Mouse (Mus musculus) midbrain, embryonic 13.5 days (tissue): Measurements from ENCODE around the gene Rsph9. TPM values are rescaled to one million over a fixed set of nuclear protein-coding genes. Genes with fewer than 3 reads are reported as not detected.

Experiments used
- ATAC-seq: fragments of 200-750 bp; cut with Nextera tagmentation; 2 replicates; pipeline ENCODE4 v1.8.0; 2017; ENCODE audit warnings: mild to moderate bottlenecking, moderate TSS enrichment, moderate library complexity
- H3K27ac ChIP-seq: fragments of 300-500 bp; sonication (generic); 2 replicates; pipeline ENCODE4 v1.5.1; 2015; ENCODE audit warnings: inconsistent platforms, mild to moderate bottlenecking, moderate library complexity
- H3K27me3 ChIP-seq: fragments of 300-500 bp; sonication (generic); 2 replicates; pipeline ENCODE4 v1.6.1; 2015; ENCODE audit warnings: mild to moderate bottlenecking, inconsistent platforms
- H3K36me3 ChIP-seq: fragments of 300-500 bp; sonication (generic); 2 replicates; pipeline ENCODE4 v1.6.1; 2015; ENCODE audit warnings: mild to moderate bottlenecking, inconsistent platforms
- H3K4me1 ChIP-seq: fragments of 300-500 bp; sonication (generic); replicated peaks from 2 replicates; pipeline ENCODE4 v1.6.1; 2015; ENCODE audit warnings: inconsistent platforms
- H3K4me2 ChIP-seq: fragments of 300-500 bp; sonication (generic); replicated peaks from 2 replicates; pipeline ENCODE4 v1.6.1; 2015; ENCODE audit warnings: moderate library complexity, mild to moderate bottlenecking, inconsistent platforms
- H3K4me3 ChIP-seq: fragments of 300-500 bp; sonication (generic); replicated peaks from 2 replicates; pipeline ENCODE4 v1.5.1; 2015; ENCODE audit warnings: mild to moderate bottlenecking, inconsistent platforms
- H3K9ac ChIP-seq: fragments of 300-500 bp; sonication (generic); replicated peaks from 2 replicates; pipeline ENCODE4 v1.6.1; 2015; ENCODE audit warnings: mild to moderate bottlenecking, inconsistent platforms
- H3K9me3 ChIP-seq: fragments of 300-500 bp; sonication (generic); 2 replicates; pipeline ENCODE4 v1.6.1; 2016; ENCODE audit warnings: mild to moderate bottlenecking, inconsistent platforms
- WGBS: fragments of 180-500 bp; shearing (Covaris S2); methylation state at CpG from one replicate; pipeline ENCODE4 v1.1.7; 2015; 5-methylcytosine and 5-hydroxymethylcytosine counted together
- polyA plus RNA-seq: library from polyadenylated mRNA; unstranded; fragments of >200 nt; fragmentation: Nextera tagmentation; extraction: Ambion mirVana; gene quantifications from 2 replicates; pipeline ENCODE4 v1.2.1, GENCODE M21; 2015

Gene Rsph9
- polyA plus RNA-seq, result 25.5 and 26.9 TPM in 2 replicates

DNA sequence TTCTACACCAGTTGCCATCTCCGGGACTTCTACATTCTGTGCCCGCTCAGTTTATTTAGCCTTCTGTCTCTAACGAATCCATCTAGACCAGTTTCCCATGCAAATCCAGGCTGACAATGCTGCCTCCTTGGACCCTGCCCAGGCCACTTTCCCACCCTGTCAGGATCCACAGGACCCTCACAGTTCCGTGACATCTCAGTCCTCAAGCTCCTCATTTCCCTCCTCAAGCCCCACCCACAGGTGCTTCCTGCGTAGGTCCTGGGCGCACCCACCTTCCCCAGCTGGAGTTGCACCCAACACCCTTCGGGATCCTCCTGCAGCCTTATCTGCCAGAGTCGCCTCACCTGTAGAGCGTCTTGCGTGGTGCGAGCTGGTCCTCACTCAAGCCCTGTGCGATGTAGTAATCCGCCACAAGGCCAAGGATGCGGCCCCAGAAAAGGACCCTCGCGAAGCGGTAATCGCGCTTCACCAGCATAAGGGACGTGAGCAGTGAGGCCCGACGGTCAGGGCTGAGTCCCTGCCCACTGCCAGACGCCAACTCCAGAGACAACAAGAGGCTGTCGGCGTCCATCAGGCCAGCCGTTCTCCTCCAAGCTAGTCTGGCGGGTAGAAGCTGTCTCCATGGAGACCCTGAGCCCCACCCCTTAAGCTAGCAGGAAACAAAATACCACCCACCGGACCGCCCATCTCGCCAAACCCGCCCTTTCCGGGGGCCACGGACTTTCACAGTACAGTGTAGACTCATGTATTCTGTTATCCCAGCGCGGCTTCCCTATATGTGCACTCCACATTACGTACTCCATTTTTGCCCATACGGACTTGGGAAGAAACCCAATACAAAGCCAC is at the start of gene Rsph9:
Rsph9 (minus strand) TSS at position 639 of the 846 bp plus-strand sequence.
- Histone ChIP-seq H3K9ac (peak within 1 kb of the TSS; percentile 66), H3K4me1 (peaks cover 15% of the 10 kb centered on the region), H3K9me3 (no peaks in the 10 kb centered on the region), H3K36me3 (peaks cover 31% of the 10 kb centered on the region), H3K4me3 (peak within 1 kb of the TSS; percentile 48), H3K27me3 (no peaks in the 10 kb centered on the region), H3K27ac (no peak within 1 kb of the TSS), H3K4me2 (peak within 1 kb of the TSS; percentile 69)
- 5% methylated on average over 37 of the region's 37 CpGs for WGBS
- peak; percentile 94 for ATAC-seq

DNA sequence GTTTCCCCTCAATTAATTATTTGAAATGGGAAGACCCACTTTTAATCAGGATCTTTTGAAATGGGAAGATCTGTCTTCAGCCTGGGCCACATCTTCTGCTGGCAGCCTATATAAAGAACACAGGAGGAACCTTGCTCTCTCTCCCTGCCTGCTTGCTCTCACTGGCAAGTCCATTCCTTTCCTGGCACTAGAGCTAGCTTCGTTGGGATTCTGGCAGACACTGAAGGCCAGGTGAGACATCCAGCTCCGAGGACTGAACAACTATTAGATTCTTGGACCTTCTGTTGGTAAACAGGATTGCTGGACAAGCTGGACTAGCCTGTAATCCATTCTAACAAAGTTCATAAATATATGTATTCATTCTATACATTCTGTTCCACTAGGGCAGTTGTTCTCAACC is 44.8 kb upstream of the Rsph9 start:
- Histone ChIP-seq H3K9me3 (no peaks in the 10 kb centered on the region), H3K4me3 (no peak overlapping the region), H3K4me2 (no peak overlapping the region), H3K9ac (no peak overlapping the region), H3K4me1 (no peaks in the 10 kb centered on the region), H3K27ac (no peak overlapping the region), H3K36me3 (peaks cover 90% of the 10 kb centered on the region), H3K27me3 (no peaks in the 10 kb centered on the region)
- 97% methylated on average over 2 of the region's 2 CpGs for WGBS
- ATAC-seq, result no peak

DNA sequence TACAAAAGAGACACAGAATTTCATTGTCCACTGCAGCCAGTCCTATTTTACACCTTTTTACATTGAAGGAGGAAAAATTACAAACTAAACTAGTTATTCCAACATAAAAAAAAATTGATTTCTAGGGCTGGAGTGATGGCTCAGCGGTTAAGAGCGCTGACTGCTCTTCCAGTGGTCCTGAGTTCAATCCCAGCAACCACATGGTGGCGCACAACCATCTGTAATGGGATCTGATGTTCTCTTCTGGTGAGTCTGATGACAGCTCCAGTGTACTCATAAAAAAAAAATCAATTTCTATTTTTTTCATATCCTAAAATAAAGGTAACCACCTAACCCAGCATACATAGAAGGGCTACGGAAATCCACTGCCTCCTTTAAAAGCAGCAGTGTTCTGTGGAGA is 38.3 kb upstream of the Rsph9 start:
- Histone ChIP-seq H3K9ac (no peak overlapping the region), H3K36me3 (peaks cover 91% of the 10 kb centered on the region), H3K4me2 (no peak overlapping the region), H3K9me3 (no peaks in the 10 kb centered on the region), H3K27ac (no peak overlapping the region), H3K27me3 (no peaks in the 10 kb centered on the region), H3K4me1 (no peaks in the 10 kb centered on the region), H3K4me3 (no peak overlapping the region)
- no peak for ATAC-seq
- WGBS, result 87% methylated on average over 4 of the region's 4 CpGs

DNA sequence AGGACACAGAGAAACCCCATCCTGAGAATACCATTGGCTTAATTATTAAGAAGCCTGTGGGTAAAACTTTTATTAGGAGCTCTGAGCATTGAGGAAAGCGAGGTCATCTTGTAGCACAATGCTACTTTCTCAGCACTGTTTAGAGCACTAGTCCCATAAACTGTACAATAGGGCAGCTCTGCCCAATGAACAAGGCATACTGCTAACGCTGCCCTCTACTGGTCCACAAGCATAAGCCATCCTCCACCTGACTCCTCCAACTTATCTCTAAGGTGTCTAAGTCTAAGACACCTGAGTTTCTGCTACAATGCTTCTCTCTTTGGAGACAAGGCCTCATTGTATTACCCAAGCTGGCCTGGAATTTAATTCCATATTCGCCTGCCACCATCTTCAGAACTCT is 26.5 kb upstream of the Rsph9 start:
- Histone ChIP-seq H3K27me3 (no peaks in the 10 kb centered on the region), H3K27ac (no peak overlapping the region), H3K9ac (no peak overlapping the region), H3K4me1 (no peaks in the 10 kb centered on the region), H3K9me3 (no peaks in the 10 kb centered on the region), H3K4me2 (no peak overlapping the region), H3K36me3 (peaks cover 82% of the 10 kb centered on the region), H3K4me3 (no peak overlapping the region)
- ATAC-seq, result no peak
- WGBS, result 77% methylated on average over 3 of the region's 3 CpGs

DNA sequence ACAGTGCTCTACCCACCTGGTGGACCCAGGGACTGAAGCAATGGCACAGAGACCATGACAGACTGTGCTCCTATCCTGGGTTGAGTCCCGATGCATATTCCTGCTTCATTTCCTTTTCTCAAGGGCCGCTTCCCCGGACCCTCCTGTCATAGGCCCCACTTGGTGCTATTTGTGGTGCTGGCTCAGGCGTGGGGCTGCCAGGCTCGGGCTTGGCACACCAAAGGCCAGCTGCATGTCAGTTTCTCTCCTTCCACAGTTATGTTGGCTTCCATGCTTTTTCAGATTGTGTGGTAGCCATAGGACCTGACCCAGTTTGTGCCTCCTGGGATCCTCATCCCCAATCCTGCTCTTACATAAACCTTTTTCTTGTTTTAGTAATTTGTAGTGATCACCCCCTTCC is 24.8 kb upstream of the Rsph9 start:
- ATAC-seq, result no peak
- Histone ChIP-seq H3K36me3 (peaks cover 93% of the 10 kb centered on the region), H3K27ac (no peak overlapping the region), H3K4me1 (no peaks in the 10 kb centered on the region), H3K9me3 (no peaks in the 10 kb centered on the region), H3K27me3 (no peaks in the 10 kb centered on the region), H3K9ac (no peak overlapping the region), H3K4me2 (no peak overlapping the region), H3K4me3 (no peak overlapping the region)
- WGBS, result 89% methylated on average over 5 of the region's 5 CpGs

DNA sequence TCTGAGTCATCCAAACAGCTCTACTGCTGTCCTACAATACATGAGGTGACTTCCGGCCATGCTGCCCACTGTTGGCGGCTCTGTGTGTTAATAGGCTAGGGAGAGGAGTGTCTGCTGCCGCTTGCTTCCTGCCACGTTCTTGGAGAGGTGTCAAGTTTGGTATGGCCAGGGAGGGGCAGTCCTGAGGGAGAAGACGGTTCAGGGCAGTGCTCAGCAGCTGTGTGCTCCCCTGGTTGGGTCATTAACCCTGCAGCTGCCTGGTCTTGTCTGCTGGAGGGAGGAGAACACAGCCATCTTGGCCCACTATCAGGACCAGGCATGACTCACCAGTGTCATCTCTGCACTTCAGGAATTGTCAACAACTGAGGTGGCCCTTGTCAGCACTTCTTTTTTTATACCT is 24.3 kb upstream of the Rsph9 start:
- no peak; the same call in 1 of the 2 replicates for ATAC-seq
- Histone ChIP-seq H3K27me3 (no peaks in the 10 kb centered on the region), H3K27ac (no peak overlapping the region)

DNA sequence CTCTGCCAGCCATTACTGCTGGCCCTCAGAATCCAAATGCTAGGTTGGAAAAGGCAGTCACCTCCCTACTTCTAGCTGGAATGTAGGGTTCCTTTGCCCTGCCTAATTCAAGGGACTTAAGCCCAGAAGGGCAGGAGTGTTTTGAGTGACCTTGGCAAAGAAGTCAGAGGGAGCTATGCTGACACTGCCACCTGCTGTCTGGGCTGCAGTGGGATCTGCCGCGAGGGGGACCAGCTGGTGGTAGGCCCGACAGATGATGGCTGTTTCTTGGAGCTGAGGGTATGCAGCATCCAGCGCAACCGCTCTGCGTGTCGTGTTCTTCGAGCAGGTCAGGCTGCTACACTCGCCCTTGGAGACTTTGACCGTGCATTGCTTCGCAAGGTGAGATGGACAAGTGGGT is 23.0 kb upstream of the Rsph9 start:
- H3K27ac ChIP-seq, result no peak overlapping the region
- no peak overlapping the region for H3K4me2 ChIP-seq
- H3K36me3 ChIP-seq, result peaks cover 81% of the 10 kb centered on the region

More for the DNA sequence above, 24.3 kb upstream of the Rsph9 start:
- no peak overlapping the region for H3K4me2 ChIP-seq
- H3K4me1 ChIP-seq, result peaks cover under 1% of the 10 kb centered on the region; the same call in 1 of the 2 replicates
- H3K36me3 ChIP-seq, result peaks cover 94% of the 10 kb centered on the region
- H3K9ac ChIP-seq, result no peak overlapping the region
- no peak overlapping the region for H3K4me3 ChIP-seq
- 66% methylated on average over 5 of the region's 5 CpGs for WGBS
- H3K9me3 ChIP-seq, result no peaks in the 10 kb centered on the region

DNA sequence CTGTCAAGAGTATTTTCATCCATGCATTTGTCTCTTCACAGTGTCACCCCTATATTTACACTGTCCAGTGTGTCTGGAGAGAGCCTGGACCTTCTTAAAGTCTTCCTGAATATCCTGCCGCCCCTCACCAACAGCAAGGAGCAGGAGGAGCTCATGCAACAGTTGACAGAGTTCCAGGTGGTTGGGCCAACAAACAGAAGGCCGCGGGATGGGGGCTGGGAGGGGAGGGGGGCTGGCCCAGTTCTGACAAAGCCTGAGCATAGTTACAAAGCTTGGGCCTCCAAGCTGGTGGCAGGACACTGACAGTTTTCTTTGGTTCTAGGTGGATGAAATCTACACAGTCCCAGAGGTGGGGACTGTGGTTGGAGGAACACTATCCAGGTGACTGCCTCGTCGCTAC is 22.3 kb upstream of the Rsph9 start:
- Histone ChIP-seq H3K9ac (no peak overlapping the region), H3K4me1 (peaks cover 20% of the 10 kb centered on the region), H3K4me3 (no peak overlapping the region), H3K27ac (no peak overlapping the region), H3K4me2 (no peak overlapping the region), H3K36me3 (peaks cover 76% of the 10 kb centered on the region), H3K27me3 (no peaks in the 10 kb centered on the region), H3K9me3 (no peaks in the 10 kb centered on the region)
- ATAC-seq, result no peak
- 89% methylated on average over 5 of the region's 5 CpGs for WGBS

More for the DNA sequence above, 23.0 kb upstream of the Rsph9 start:
- 89% methylated on average over 11 of the region's 11 CpGs for WGBS
- no peak for ATAC-seq
- Histone ChIP-seq H3K9ac (no peak overlapping the region), H3K4me1 (peaks cover 14% of the 10 kb centered on the region), H3K9me3 (no peaks in the 10 kb centered on the region), H3K27me3 (no peaks in the 10 kb centered on the region), H3K4me3 (no peak overlapping the region)

DNA sequence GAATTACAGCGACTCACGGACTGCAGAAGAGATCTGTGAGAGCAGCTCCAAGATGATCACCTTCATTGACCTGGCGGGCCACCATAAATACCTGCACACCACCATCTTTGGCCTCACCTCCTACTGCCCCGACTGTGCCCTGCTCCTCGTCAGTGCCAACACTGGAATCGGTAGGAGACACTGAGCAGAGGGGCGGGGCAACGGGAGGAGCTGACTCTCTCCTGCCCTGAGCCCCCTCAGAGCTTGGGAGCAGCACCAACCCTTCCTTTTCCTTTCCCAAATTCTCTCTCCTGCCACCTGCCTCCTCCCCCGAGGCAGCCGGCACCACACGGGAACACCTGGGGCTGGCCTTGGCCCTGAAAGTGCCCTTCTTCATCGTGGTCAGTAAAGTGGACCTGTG is 21.4 kb upstream of the Rsph9 start:
- H3K4me1 ChIP-seq, result peaks cover 20% of the 10 kb centered on the region
- H3K9ac ChIP-seq, result no peak overlapping the region
- H3K4me3 ChIP-seq, result no peak overlapping the region
- no peaks in the 10 kb centered on the region for H3K27me3 ChIP-seq
- H3K9me3 ChIP-seq, result no peaks in the 10 kb centered on the region
- no peak overlapping the region for H3K4me2 ChIP-seq
- 91% methylated on average over 12 of the region's 12 CpGs for WGBS
- ATAC-seq, result no peak
- no peak overlapping the region for H3K27ac ChIP-seq
- peaks cover 68% of the 10 kb centered on the region for H3K36me3 ChIP-seq

DNA sequence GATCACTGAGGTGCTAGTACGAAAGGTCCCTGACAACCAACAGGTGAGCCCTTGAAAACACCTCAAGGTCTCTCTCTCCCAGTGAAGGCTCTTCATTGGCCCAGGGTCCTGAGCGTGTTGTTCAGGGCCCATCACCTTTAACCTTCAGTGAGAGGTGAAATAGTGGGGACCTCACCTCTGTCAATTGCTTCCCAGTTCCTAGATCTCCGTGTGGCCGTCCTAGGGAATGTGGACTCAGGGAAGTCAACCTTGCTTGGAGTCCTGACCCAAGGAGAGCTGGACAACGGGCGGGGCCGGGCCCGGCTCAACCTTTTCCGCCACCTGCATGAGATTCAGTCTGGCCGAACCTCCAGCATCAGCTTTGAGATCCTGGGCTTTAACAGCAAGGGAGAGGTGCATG is 20.8 kb upstream of the Rsph9 start:
- H3K4me3 ChIP-seq, result no peak overlapping the region
- H3K9me3 ChIP-seq, result no peaks in the 10 kb centered on the region
- H3K27me3 ChIP-seq, result no peaks in the 10 kb centered on the region
- H3K9ac ChIP-seq, result no peak overlapping the region
- no peak for ATAC-seq
- 97% methylated on average over 10 of the region's 10 CpGs for WGBS
- no peak overlapping the region for H3K4me2 ChIP-seq
- H3K27ac ChIP-seq, result no peak overlapping the region
- H3K4me1 ChIP-seq, result peaks cover 26% of the 10 kb centered on the region
- peaks cover 62% of the 10 kb centered on the region for H3K36me3 ChIP-seq

DNA sequence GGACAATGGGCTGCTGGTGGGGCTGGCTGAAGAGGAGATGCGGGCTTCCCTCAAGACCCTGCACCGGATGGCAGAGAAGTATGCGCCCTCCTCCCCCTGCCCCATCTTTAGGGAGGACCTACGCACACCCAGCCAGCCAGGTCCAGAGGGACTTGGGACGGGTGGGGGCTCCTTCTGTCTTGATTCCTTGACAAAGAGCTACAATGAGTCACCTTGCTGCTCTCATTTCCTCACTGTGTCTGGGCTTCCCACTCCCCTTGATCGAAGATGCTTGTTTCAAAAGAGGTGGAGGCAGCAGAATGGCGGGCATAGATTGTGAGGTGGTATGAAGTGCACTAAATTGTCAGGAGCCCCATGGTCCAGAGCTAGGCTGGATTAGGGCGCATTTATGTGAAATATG is 20.3 kb upstream of the Rsph9 start:
- Histone ChIP-seq H3K4me1 (peaks cover 29% of the 10 kb centered on the region), H3K36me3 (peaks cover 58% of the 10 kb centered on the region), H3K27ac (no peak overlapping the region), H3K9ac (no peak overlapping the region), H3K4me2 (no peak overlapping the region), H3K27me3 (no peaks in the 10 kb centered on the region), H3K4me3 (no peak overlapping the region), H3K9me3 (no peaks in the 10 kb centered on the region)
- no peak for ATAC-seq
- WGBS, result 95% methylated on average over 8 of the region's 8 CpGs

DNA sequence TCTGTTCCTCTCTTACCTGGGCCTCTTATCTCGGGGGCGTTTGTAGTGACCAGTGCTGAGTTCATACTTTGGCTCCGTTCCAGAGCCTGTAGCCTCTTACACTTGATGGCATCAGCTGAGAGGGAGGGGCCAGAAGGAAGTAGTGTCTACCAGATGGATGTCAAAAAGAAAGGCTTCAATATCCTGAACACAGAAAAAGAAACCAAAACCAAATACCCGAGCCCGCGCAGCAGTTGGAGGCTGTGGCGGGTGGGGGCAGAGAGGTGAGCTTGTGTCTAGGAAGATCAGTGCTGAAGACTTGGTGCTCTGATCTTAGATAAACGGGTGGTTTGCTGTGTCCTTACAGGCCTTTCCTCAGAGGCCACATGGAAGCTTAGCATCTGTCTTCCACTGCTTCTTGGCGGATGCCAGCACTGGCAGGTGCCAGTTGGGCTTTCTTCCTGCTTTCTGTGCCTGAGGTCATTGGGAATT is 19.0 kb upstream of the Rsph9 start:
- Histone ChIP-seq H3K27me3 (no peaks in the 10 kb centered on the region), H3K9ac (no peak overlapping the region)
- ATAC-seq, result no peak

More for the DNA sequence above, 19.0 kb upstream of the Rsph9 start:
- Histone ChIP-seq H3K27ac (no peak overlapping the region), H3K36me3 (peaks cover 44% of the 10 kb centered on the region), H3K4me2 (no peak overlapping the region; the same call in 1 of the 2 replicates), H3K4me3 (no peak overlapping the region), H3K9me3 (no peaks in the 10 kb centered on the region), H3K4me1 (peaks cover 29% of the 10 kb centered on the region)
- WGBS, result 90% methylated on average over 9 of the region's 9 CpGs
